Mouse (Mus musculus) retina, postnatal 1 day (tissue): ENCODE data around the gene Actn1.
"Not testable (repeated sequence)": the region's sequence is repeated elsewhere in the genome, so short reads cannot be mapped to it uniquely, and the experiment has no call there.

ENCODE experiments used
- DNase-seq: peaks from one replicate; pipeline ENCODE4 v3.0.0-alpha.2; 2012

Gene Actn1

GRCm38 (mm10) chr12:80260056-80260743 is at the start of gene Actn1:
TSS of gene Actn1 (minus strand) at chr12:80260371.
- peak; percentile 97 for DNase-seq

GRCm38 (mm10) chr12:80307556-80307955 is 47.4 kb upstream of the Actn1 start:
- no peak for DNase-seq

DNA sequence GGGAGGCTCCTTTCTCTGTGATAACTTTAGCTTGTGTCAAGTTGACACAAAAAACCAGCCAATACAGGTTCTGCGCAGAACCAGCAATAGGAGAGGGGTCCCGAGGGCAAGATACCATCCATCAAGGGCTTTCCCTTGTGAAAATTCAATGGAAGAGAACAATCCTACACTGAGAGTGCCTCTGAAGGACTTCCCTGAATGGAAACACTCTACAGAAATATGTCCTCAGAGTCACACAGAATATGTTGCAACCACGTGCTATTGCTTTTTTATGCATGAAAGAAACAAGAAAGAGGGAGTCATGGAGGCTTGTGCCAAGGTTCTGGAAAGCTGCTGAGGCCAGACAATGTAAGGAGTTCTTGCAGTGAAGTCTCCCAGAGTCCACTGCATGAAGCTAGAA is 44.3 kb upstream of the Actn1 start:
- no peak for DNase-seq

DNA sequence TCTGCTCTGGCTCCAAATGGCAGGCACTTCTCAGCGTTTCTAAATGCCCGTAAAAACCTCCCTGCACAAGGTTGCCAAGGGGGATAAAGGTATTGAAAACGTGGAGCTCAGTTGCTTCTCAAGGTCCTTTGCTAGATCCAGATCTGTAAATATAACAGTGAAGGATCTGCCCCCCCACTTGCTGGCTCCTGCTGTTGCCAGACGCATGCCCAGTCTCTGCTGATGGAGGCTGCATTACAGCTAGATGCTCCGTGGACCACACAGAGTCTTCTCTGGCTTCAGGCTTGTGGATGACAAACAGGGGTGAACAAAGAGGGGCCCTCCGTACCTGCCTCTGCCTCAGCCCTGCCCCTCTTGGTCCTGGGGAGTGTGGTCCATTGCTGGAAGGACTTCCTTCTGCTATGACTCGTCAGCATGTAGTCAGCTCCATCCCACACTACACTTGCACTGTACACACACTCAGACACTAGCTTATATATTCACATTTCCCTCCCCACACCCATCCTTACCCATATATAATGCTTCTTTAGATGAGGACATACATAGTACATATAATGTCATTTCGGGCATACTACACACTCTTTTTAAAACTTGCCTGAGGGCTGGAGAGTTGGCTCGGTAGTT is 40.8 kb upstream of the Actn1 start:
- DNase-seq = no peak

GRCm38 (mm10) chr12:80298714-80299113 is 38.5 kb upstream of the Actn1 start:
- no peak for DNase-seq

GRCm38 (mm10) chr12:80291895-80292435 is 31.8 kb upstream of the Actn1 start:
- DNase-seq = no peak

- no peak for DNase-seq
These were observed 30.8 kb upstream of the Actn1 start for GRCm38 (mm10) chr12:80290964-80291363.

DNA sequence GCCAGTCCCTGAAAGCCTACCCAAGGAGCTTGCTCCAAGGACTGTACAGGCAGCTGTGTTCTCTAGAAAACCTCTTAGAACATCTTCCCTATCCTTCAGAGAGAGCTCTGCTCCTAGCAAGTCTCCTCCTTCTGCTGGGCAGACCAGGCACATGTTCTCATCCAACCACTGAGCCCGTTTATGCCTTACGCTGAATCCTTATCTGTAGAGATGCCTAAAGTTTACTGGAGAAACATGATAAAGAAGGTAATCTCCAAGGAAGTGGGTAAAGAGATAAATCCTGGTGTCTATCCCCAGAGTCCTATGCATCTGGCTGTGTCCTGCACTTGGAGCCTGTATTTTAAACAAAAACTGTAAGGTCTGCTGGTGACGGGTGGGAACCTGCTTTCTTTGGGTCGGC is 30.3 kb upstream of the Actn1 start:
- no peak for DNase-seq

- no peak for DNase-seq
These were observed 29.6 kb upstream of the Actn1 start for GRCm38 (mm10) chr12:80289722-80290121.

DNA sequence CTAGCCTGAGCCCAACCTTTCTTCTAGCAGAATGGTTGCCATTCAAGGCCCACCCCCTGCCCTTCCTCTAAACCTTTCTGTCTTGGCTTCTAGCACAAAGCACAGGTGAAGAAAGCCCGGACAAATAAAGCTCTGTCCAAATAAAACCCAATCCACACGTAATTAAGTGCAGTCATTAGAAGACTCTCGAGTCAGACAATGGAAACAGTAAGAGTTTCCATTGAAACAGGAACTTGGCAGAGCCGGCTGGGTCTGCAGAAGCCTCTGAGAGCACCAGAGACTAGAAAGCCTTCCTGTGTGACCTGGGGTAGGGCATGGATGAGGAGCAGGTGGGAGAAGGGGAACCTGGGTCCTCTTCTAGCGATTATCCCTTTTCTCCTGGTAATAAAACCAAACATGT is 25.7 kb upstream of the Actn1 start:
- DNase-seq = no peak

DNA sequence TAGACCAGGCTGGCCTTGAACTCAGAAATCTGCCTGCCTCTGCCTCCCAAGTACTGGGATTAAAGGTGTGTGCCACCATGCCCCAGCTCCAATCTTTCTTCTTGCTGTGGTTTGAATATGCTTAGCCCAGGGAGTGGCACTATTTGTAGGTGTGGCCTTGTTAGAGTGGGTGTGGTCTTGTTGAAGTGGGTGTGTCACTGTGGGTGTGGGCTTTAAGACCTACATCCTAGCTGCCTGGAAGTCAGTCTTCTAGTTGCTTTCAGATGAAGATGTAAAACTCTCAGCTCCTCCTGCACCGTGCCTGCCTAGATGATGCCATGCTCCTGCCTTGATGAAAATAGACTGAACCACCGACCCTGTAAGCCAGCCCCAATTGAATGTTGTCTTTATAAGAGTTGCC is 24.1 kb upstream of the Actn1 start:
- DNase-seq = not testable (repeated sequence)

DNA sequence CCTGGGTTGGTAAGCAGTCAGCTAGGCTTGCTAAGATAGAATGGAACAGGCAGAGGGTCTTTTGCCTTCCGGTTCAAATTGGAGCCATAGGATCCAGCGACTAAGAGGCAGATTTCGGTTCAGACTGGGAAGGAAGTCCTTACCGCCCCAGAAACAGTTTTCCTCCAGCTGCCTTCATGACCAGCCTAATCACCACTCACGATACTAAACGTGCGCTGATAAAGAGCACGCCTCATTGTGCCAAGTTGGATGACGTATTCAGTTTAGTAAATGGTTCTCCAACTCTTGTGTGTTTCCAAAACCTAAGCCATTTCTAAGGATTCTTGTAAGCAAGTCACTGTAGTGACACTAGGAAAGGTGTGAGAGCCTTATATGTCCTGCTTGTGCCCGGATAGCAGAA is 18.7 kb upstream of the Actn1 start:
- no peak for DNase-seq

DNA sequence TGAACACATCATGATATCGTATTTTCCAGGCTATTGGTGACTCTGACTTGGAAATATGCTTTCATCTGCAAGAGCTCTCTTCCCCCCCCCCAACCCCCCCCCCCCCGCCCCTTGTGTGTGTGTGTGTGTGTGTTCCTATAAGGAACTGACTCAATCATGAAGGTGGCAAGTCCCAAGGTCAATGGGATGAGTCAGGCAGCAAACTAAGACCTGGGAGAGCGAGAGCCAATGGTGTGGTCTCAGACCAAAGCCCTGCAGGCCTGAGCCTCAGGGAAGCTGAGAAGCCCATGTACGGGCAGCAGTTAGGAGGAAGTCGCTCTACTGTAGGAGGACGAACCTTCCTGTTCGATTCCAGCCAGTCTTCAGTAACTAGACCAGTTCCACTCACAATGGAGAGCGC is 17.3 kb upstream of the Actn1 start:
- no peak for DNase-seq

DNA sequence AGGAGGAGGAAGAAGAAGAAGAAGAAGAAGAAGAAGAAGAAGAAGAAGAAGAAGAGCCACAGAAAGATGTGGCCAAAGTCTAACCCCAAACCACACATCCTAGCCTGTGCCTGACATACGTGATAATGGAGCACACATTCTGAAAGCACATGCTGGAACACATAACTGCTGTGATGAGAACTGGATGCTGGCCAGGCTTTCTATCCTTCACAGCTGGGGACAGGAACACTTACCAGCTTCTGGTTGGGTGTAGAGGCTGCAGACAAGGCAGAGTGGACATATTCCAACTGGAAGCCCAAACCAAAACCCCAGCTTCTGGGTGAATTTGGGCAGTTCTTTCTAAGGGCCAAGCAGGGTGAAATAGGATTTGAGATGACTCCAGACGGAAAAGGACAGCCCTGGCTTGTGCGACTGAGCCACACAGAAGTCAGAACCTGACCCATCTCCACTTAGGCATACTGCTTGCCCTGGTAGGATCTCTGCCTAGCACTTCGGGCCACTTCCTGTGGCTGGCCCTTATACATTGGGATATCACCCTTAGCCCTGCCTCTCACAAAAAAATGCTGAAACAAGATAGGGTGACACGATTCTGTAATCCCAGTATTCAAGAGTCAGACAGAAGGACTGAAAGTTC is 15.1 kb upstream of the Actn1 start:
- DNase-seq = no peak

DNA sequence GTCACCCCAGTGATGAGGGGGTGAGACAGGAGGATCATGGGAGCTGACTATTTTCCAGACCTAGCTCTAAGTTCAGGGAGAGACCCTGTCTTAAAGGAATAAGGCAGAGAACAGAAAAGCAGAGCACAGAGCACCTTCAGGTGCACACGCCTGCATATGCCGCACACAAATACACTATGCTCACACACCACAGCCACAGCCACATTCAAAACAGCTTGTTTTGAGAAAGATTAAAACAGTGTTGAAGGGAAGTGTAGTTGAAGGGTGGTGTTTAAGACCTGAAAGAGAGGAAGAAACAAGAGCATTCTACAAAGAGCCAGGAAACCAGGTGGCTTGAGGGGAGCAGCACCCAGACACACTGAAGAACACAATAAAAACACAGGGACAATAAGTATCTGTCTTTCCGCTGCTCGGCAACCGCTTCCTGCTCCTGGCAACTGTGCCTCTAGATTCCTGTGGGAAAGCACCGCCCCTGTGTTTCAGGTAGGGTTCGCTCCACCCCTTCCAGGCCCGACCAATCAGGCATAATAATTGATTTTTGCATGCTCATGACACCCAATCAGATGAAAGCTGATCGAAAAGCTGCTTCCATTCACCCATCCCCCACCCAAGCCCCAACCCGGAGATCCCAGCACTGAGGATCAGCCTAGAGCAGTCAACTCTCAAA is 13.0 kb upstream of the Actn1 start:
- DNase-seq = peak; percentile 55

- DNase-seq = no peak
These were observed 11.6 kb upstream of the Actn1 start for GRCm38 (mm10) chr12:80271806-80272205.

DNA sequence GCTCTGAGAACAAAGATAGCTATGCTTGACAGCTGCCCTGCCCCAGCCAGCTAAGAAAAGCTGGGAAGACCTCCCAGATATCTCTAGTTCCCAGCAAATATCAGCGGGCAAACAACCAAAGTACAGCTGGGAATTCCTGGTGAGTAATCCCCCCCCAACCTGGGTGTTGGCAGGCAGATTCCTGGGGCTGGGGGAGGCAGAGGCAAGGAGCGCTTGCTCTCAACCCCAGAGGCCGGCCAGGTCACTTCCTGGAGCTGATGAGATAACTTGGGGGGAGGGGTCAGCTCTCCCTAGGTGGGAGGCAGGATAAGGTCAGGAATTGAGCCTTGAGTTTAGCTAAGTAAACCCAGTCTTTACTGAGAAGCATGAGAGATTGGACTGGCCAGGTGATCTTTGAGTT is 10.8 kb upstream of the Actn1 start:
- DNase-seq = peak; percentile 16

- DNase-seq = no peak
These were observed 9.1 kb upstream of the Actn1 start for GRCm38 (mm10) chr12:80269303-80269702.

DNA sequence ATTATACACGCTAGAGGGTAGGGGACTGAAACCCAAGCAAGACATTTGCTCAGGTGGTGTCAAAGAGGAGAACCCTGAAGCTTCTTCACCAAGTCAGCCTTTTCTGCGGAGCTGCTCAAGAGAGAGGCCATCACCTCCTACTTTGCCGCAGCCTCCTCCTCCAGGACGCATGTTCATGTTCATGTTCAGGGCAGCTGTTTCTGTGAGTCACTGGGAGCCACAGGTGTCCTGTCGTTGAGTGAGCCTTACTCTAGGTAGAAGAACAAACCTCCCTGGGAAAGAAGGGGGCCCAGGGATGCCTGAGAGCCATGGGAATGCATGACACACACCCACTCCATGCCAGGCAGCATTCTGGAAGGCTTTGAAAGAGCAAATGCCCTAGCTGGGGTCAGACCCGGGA is 7.8 kb upstream of the Actn1 start:
- DNase-seq = no peak

DNA sequence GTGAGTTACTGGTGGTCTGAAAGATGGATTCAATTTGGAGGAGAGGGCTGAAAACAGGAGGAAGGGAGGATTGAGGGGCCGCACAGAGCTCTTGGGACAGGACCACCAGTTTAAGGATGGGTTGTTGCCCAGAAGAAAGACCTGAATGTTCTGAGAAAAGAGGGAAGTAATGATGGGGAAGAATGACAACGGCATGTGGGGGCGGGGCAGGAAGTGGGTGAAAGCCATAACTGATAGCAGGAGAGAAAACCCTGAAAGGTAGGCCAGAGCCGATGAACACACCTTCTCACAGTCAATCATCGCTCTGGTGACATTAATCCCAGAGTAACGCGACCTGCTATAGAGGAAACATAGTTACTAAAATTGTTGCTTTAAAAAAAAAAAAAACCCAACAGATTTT is 4.2 kb upstream of the Actn1 start:
- DNase-seq = not testable (repeated sequence)

DNA sequence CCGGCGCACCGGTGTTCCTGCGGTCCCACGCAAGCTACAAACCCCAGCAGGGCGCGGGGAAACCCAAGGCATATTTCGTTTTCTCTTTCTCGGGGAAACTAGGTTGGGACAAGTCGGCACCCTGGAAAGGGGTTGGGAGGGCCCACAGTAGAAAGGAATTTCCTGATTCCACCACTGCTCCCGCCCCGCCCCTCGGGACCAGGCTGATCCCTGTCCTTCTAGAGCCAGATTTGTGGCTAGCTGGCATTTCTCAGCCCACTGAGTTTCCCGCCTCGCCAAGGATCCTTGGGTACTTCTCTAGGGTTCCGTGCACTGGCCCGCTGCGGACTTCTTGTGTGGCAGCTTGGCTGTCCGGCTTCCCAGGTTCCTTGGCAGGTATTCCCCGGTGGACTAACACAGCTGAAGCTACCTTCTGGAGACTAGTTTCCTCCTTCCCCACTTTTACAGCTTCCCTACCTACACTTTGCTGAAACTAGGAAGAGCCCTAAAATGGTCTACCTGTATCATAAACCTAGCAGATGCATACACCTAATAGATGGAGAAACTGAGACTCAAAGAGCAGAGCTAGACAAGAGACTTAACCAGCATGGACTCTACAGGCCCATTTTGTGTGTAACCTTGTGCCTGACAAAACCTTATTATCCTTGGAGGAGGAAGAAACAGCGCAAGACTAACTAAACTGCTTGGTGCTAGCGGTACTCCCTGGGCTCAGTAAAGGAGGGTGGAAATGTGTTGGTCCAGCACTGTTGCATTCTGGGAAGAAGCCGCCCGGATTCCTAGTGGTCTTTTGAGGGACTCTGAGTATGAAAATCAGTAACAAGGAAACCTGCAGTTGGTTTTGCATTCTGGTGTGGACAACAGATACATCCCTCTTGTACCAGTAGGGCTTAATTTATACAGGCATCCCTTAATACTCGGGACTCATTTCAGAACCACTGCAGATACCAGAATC is 849 bp upstream of the Actn1 start:
- peak; percentile 47 for DNase-seq
